Mouse (Mus musculus) spleen, adult 2 months (tissue): Measurements from ENCODE around the gene Nceh1. TPM values are rescaled to one million over a fixed set of nuclear protein-coding genes. Genes with fewer than 3 reads are reported as not detected.
"Not testable (repeated sequence)": the region's sequence is repeated elsewhere in the genome, so short reads cannot be mapped to it uniquely, and the experiment has no call there.

Experiments used
- DNase-seq, 2 experiments: peaks; one replicate each; pipeline versions ENCODE4 v3.0.0 to v3.0.0-alpha.2; 2012 to 2021; ENCODE audit warnings: low spot score in 2 of 2, low read depth in 1 of 2
- H3K27ac ChIP-seq: fragments of 200-500 bp; 2 replicates; pipeline ENCODE4 v1.5.1; 2012; ENCODE audit warnings: low read length, inconsistent platforms; ENCODE audit not compliant: insufficient read depth
- H3K27me3 ChIP-seq: fragments of 200-500 bp; 2 replicates; pipeline ENCODE4 v1.6.1; 2012; ENCODE audit warnings: mild to moderate bottlenecking, moderate library complexity, low read length, inconsistent platforms; ENCODE audit not compliant: control insufficient read depth, insufficient read depth
- H3K36me3 ChIP-seq: fragments of 200-500 bp; 2 replicates; pipeline ENCODE4 v1.6.1; 2012; ENCODE audit warnings: mild to moderate bottlenecking, low read length, inconsistent platforms; ENCODE audit not compliant: control insufficient read depth, insufficient read depth
- H3K4me1 ChIP-seq: fragments of 200-500 bp; 2 replicates; pipeline ENCODE4 v1.6.1; 2011; ENCODE audit warnings: inconsistent platforms; ENCODE audit not compliant: control insufficient read depth, insufficient read depth, insufficient read length
- H3K4me3 ChIP-seq: fragments of 200-500 bp; 2 replicates; pipeline ENCODE4 v1.5.1; 2011; ENCODE audit warnings: mild to moderate bottlenecking, inconsistent platforms; ENCODE audit not compliant: insufficient read depth, insufficient read length; ENCODE audit errors: extremely low read depth
- CTCF ChIP-seq: fragments of 200-500 bp; IDR thresholded peaks from 2 replicates; pipeline ENCODE4 v1.5.1; 2011; ENCODE audit warnings: mild to moderate bottlenecking, inconsistent platforms; ENCODE audit not compliant: insufficient read depth, insufficient read length, insufficient replicate concordance; ENCODE audit errors: extremely low read depth
- POLR2A ChIP-seq: fragments of 200-500 bp; IDR thresholded peaks from 2 replicates; pipeline ENCODE4 v1.6.1; 2011; ENCODE audit warnings: low read depth, low read length, inconsistent platforms
- WGBS: fragments of 180-500 bp; shearing (Covaris S2); methylation state at CpG from one replicate; pipeline ENCODE4 v1.1.7; 2018; 5-methylcytosine and 5-hydroxymethylcytosine counted together
- polyA plus RNA-seq: library from polyadenylated mRNA; depleted of rRNA; stranded (reverse); fragments of >200 nt; gene quantifications from 2 replicates; pipeline ENCODE4 v1.2.3, GENCODE M21; 2012

The Nceh1 gene
- polyA plus RNA-seq, 1 experiment, result 23.0 TPM

DNA sequence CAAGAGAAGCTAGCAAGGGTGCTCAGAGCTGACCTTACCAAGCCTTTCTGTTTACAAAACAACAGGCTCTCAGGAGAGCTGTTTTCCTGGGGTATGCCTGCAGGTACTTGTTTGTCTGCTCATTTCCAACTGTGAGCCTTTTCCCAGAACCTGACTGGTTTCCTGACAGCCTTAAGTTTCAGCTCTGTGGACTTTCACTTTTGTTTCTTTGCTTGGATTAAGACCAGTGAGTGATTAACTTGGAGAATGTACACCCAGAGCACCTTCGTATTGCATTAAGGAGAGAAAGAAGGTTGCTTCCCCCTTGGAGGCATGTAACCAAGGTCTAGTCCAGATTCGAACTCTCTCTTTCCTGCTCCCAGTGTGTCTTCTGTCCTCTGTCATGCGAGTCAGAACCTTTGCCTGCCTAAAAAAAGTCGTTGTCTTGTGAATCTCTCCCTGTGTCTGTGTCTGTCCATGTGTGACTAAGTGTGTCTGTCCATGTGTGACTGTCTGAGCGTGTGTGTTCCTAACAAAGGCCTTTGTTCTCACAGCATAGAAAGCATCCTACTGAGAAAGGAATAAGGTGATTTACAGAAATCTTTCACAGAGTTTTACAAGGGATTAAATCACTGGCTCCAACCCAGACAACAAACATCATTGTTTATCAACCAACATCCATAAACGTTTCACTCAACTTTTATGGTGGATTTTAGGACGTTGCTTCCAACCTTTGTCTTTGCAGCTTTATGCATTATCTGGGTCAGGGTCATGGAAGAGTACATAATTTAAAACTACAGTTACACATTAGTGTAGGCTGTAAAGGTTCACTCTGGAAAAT is 90.4 kb downstream of the Nceh1 start:
- TF ChIP-seq CTCF, result no peak
- no peak for TF ChIP-seq POLR2A
- WGBS, result 37% methylated on average over 7 of the region's 7 CpGs
- H3K4me3 ChIP-seq, result no peak overlapping the region
- no peaks in the 10 kb centered on the region for H3K27me3 ChIP-seq
- DNase-seq, result no peak
- H3K27ac ChIP-seq, result no peak overlapping the region
- no peaks in the 10 kb centered on the region for H3K36me3 ChIP-seq
- H3K4me1 ChIP-seq, result 0 out of 2 replicates have a peak, but pooled peaks cover 2% of the 10 kb centered on the region

DNA sequence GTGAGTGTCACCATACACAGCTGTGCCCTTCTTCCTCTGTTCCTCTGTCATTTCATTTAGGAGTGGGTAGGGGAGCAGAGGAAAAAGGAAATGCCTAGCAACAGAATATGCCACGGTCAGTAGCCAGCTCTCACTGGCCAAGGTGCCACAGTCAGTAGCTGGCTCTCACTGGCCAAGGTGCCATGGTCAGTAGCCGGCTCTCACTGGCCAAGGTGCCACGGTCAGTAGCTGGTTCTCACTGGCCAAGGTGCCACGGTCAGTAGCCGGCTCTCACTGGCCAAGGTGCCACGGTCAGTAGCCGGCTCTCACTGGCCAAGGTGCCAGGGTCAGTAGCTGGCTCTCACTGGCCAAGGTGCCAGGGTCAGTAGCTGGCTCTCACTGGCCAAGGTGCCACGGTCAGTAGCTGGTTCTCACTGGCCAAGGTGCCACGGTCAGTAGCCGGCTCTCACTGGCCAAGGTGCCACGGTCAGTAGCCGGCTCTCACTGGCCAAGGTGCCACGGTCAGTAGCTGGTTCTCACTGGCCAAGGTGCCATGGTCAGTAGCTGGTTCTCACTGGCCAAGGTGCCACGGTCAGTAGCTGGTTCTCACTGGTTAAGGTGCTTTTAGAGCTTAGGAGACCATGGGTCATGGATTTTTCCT is 96.6 kb downstream of the Nceh1 start:
- H3K4me1 ChIP-seq, H3K27ac ChIP-seq, H3K4me3 ChIP-seq, H3K27me3 ChIP-seq, DNase-seq, H3K36me3 ChIP-seq: not testable (repeated sequence)
- WGBS, result 95% methylated on average over 14 of the region's 14 CpGs

GRCm38 (mm10) chr3:27280280-27280749 is 97.5 kb downstream of the Nceh1 start:
- Histone ChIP-seq H3K4me1 (peaks cover 5% of the 10 kb centered on the region; the same call in 1 of the 2 replicates), H3K36me3 (no peaks in the 10 kb centered on the region), H3K4me3 (no peak overlapping the region), H3K27me3 (no peaks in the 10 kb centered on the region), H3K27ac (no peak overlapping the region; the same call in 1 of the 2 replicates)
- TF ChIP-seq POLR2A (no peak), CTCF (no peak)
- 13% methylated on average over 11 of the region's 11 CpGs for WGBS
- no peak for DNase-seq

DNA sequence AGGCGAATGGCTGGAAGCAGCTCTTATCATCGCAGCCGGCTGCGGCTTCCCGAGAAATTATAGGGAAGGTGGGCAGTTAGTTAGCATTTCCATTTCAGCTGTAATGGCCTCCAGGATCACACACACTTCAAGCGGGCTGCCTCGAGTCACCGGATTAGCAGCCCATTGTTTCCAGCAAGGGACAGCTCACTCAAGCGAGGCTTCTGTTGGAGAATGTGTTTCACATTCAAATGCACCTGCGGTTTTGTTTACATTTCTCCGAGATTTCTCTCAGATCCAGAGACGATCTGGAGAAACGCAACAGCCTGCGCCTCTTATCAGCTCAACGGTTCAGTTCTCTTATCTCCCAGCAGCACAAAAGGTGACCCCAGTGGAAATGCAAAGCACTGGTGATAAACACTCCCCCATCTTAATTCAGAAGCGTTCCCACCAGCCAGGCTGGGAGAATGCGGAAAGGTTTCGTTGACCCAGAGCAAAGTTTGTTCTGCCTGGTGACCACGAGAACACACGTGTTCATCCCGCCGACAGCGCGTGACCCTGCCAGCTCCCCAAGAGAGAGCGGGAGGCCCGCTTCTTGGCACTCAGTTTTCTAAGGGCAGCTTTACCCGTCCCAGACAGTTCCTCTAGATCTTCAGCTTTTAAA is 100.4 kb downstream of the Nceh1 start:
- H3K27me3 ChIP-seq, result no peaks in the 10 kb centered on the region
- TF ChIP-seq CTCF (no peak), POLR2A (no peak)
- peaks cover 5% of the 10 kb centered on the region; the same call in 1 of the 2 replicates for H3K4me1 ChIP-seq
- no peak overlapping the region for H3K27ac ChIP-seq
- no peak for DNase-seq
- H3K36me3 ChIP-seq, result no peaks in the 10 kb centered on the region
- no peak overlapping the region for H3K4me3 ChIP-seq
- 49% methylated on average over 27 of the region's 27 CpGs for WGBS

GRCm38 (mm10) chr3:27283796-27284195 is 101.0 kb downstream of the Nceh1 start:
- H3K4me3 ChIP-seq, result no peak overlapping the region
- no peak overlapping the region for H3K27ac ChIP-seq
- H3K4me1 ChIP-seq, result peaks cover 5% of the 10 kb centered on the region; the same call in 1 of the 2 replicates
- no peak for TF ChIP-seq CTCF
- no peak for TF ChIP-seq POLR2A
- DNase-seq, result no peak
- no peaks in the 10 kb centered on the region for H3K27me3 ChIP-seq
- H3K36me3 ChIP-seq, result no peaks in the 10 kb centered on the region
- 73% methylated on average over 7 of the region's 7 CpGs for WGBS

DNA sequence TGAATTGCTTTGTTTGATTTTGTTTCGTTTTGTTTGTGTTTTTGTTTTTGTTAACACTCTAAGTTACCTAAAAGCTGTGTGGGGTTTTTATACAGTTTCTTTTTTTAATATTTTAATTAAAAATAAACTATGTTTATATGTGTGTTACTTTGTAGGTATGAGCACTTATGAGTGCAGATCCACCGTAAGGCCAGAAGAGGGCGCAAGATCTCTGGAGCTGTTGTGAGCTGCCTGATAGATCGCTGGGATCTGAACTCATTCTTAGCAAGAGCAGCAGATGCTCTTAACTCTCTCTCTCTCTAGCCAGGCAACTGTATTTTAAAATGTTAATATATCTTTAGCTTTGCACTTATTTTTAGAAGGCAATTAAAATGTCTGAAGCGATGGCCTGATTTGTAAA is 101.5 kb downstream of the Nceh1 start:
- 95% methylated on average over 5 of the region's 5 CpGs for WGBS
- no peak overlapping the region for H3K27ac ChIP-seq
- H3K4me3 ChIP-seq, result no peak overlapping the region
- no peaks in the 10 kb centered on the region for H3K27me3 ChIP-seq
- no peak for DNase-seq
- no peak for TF ChIP-seq CTCF
- TF ChIP-seq POLR2A, result no peak
- H3K4me1 ChIP-seq, result peaks cover 5% of the 10 kb centered on the region; the same call in 1 of the 2 replicates
- H3K36me3 ChIP-seq, result no peaks in the 10 kb centered on the region
